Mouse (Mus musculus) erythroblast, adult 5-6 weeks (primary cell): ENCODE measurements around the gene Zfp513. TPM values are rescaled to one million over a fixed set of nuclear protein-coding genes. Genes with fewer than 3 reads are reported as not detected.
A peak's percentile ranks its signal among the peaks of the same experiment; 100 is the strongest.

Experiments used
- ATAC-seq: replicated peaks from 2 replicates; pipeline ENCODE4 v1.8.0; 2016; ENCODE audit warnings: moderate number of reproducible peaks, mild to moderate bottlenecking, moderate TSS enrichment, inconsistent platforms; ENCODE audit not compliant: poor library complexity, low FRiP score, severe bottlenecking
- total RNA-seq, 2 experiments: library from RNA; stranded (forward) in 1 of 2; stranded (reverse) in 1 of 2; fragments of 150-400 nt in 1 of 2; fragments of 200-764, 138-1000 nt in 1 of 2; gene quantifications; 2 replicates each; pipeline versions ENCODE4 v1.2.3 to v1.2.4; 2015 to 2017; ENCODE audit warnings: low replicate concordance in 2 of 2

The Zfp513 gene
- total RNA-seq, 2 experiments from 2014 or later, result 2.3 to 5.5 TPM

DNA sequence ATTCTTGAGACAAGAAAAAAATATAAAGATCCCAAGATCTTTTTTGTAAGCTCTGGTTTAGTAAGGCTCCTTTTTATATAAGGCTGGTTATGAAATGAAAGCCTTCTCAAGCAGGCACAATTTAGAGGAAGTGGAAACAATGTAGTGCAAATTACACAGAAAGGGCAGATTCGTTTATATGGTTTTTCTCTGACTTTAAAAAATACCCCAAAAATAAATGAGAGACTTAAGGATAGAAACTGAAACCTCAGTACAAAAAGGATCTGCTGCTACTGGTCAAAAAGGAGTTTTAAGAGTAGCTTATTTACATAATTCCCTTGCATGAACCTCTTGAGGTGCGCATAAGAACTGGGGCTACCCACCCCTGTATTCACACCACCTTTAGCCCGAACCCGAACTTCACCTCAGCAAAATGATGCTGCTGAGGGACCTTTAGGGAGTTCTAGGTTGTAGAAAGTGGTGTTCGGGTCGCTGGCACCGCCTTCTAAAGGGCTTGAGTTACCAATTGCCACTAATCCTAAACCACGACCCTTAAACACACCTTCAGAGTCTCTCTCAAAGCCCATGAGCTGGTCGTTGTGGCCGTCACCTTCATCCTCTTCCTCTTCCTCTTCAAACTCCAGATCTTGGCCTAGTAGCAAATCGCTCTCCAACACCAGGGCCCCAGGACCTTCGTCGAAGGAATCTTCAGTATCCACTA is 911 bp downstream of the Zfp513 start:
- ATAC-seq, result no peak

GRCm38 (mm10) chr5:31200327-31200768 is 1.8 kb downstream of the Zfp513 start:
- ATAC-seq, result no peak

DNA sequence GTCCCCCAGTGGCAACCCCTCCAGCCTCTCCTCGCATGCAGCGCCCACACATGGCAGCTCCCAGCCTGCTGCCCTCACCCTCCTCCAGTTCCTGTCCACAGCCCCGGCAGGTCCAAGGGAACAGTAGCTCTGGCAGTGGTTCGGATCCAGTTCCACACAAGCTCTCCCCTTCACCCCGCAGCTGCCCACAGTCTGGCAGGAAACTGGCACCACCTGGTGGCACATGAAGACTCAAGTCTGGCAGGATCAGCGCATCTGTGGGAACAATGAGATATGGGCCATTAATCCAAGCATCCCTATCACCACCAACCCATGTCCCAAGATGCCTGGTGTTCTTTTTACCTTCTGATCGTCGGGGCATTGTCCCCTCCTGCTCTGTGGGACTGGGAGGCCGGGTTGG is 2.2 kb downstream of the Zfp513 start:
- ATAC-seq, result no peak

DNA sequence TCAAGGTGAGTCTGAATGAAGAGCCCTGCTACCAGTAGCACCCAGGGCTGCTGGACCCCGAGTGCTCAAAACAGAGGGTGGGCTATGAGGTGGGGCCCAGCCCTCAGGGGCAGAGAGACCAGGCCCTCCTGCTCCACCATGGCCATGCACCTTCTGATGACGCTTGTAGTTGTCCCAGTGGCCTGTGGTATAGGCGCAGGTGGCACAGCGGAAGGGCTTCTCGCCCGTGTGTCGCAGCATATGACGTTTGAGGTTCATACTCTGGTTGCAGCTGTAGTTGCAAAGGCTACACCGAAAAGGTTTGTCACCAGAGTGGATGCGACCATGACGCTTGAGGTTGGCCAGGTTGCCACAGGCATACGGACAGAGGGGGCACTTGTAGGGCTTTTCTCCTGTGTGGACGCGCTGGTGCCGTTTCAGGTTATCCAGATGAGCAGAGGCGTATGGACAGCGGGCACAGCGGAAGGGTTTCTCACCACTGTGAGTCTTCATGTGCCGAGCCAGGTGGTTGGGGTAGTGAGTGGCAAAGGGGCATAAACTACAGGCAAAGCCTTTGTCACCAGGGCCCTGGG is 2.7 kb downstream of the Zfp513 start:
- ATAC-seq, result no peak

GRCm38 (mm10) chr5:31198616-31199320 is 3.3 kb downstream of the Zfp513 start:
- no peak for ATAC-seq

DNA sequence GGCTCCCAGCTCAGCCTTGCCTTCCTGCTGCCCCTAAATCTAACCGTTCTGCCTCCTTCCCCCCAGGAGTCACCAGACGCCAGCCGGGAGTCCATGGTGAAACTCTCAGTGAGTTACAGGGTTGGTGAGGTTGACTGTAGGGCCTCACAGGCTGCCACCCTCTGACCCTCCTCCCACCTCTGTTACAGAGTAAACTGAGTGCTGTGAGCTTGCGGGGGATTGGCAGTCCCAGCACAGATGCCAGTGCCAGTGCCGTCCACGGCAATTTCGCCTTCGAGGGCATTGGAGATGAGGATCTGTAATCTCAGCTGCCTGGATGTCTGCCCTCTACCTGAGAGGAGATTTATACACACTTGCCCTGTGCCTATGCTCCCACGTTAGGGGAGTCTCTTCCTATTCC is 3.9 kb downstream of the Zfp513 start:
- no peak for ATAC-seq

DNA sequence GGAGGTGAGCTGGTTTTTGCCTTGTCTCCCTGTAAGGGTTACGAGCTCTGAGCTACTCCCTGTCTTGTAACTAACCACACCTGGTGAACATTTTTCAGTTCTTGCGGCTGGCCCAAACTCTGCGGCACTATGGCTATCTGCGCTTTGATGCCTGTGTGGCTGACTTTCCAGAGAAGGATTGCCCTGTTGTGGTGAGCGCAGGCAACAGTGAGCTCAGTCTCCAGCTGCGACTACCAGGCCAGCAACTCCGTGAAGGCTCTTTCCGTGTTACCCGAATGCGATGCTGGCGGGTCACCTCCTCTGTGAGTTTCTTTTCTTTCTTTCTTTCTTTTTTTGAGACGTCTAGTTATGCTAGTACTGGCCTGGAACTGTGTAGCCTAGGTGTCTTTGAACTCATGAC is 5.0 kb downstream of the Zfp513 start:
- no peak for ATAC-seq

- no peak for ATAC-seq
Observed at GRCm38 (mm10) chr5:31196207-31196606, 5.9 kb downstream of the Zfp513 start.

DNA sequence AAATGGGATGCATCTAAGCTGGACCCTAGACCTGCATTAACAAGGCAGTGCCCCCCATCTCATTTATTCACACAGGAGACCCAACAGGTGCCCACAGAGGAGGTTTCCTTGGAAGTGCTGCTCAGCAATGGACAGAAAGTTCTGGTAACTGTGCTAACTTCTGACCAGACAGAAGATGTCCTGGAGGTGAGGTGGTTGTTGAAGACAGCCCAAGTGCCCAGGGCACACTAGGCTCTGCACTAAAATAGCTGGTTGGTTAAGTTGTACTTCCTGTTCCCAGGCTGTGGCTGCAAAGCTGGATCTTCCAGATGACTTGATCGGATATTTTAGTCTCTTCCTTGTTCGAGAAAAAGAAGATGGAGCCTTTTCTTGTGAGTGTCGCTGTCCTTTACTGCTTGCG is 6.4 kb downstream of the Zfp513 start:
- no peak for ATAC-seq

DNA sequence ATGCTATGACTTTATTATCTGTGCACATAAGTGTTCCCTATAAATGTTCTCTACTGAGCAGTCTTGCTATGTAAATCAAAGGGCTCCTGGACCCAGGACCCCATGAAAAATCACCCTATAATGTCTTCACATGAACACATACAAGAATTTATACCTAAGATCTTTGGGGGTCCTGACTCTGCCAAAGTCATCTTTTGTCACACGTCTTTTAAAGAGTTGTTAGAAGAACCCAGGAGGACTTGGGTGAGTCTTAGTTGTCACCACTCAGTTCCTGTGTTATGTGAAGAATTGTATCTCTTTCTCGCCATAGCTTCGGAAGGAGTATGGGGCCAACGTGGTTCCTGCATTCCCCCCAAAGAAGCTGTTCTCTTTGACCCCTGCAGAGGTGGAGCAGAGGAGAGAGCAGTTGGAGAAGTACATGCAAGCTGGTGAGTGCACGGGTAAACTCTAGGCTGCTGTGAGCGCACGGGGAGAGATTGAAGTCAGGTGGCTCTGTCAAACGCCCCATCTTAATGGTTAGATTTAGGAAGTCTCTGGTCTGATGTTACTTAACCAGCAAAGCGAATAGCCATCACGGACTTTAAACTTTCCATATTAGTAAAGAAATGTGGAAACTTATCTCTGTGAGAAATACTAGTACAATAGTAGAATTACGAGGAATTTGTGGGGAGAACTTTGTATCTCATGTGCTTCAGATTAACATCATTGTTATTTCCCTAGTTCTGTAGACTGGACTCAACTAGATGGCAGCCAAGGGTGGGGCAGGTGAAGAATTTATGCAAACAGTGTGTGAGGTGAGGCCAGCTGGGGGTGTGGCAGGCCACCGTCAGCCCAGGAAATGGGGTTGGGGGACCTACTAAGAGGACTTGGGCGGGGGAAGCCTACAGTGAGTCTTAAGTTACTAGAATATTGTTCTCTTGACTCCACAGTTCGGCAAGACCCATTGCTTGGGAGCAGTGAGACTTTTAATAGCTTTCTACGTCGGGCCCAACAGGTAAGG is 7.3 kb downstream of the Zfp513 start:
- ATAC-seq, result no peak

GRCm38 (mm10) chr5:31193631-31194281 is 8.3 kb downstream of the Zfp513 start:
- ATAC-seq, result peak; percentile 11

DNA sequence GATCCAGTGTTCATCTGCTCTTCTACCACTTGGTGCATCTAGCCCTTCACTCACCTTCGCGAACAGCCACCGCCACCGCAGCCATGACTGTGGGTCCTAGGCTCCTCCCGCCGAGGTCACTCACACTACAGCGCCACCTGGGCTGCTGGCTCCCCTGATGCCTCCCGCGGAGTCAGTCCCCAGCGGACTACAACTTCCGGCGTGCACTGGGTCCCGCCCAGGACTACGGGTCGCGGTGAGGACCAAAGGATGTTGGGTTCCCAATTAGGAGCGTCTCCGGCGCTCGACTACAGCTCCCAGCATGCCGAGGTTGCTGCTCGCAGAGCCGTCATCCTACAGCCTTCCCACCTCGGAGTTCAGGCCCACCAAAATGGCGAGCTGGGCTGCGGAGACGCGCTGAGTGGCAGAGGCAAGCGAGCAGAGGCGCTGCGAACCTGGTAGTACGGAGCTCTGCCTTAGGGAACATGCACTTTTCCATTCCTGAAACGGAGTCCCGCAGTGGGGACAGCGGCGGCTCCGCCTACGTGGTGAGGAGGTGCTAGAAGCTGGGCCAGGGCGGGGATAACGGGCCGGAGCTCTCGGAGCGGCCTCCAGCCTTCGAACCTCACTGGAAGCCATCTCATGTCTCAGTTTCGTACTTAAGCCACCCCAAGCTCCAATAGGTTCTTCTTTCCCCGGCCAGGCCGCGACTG is 9.0 kb downstream of the Zfp513 start, which contains the start of the genes Snx17 and Eif2b4:
Gene Snx17, plus strand, starts transcription at position 289 of the 692 bp plus-strand sequence.
Gene Eif2b4, minus strand, starts transcription at position 492 of the 692 bp plus-strand sequence.
- ATAC-seq, result peak; percentile 88

DNA sequence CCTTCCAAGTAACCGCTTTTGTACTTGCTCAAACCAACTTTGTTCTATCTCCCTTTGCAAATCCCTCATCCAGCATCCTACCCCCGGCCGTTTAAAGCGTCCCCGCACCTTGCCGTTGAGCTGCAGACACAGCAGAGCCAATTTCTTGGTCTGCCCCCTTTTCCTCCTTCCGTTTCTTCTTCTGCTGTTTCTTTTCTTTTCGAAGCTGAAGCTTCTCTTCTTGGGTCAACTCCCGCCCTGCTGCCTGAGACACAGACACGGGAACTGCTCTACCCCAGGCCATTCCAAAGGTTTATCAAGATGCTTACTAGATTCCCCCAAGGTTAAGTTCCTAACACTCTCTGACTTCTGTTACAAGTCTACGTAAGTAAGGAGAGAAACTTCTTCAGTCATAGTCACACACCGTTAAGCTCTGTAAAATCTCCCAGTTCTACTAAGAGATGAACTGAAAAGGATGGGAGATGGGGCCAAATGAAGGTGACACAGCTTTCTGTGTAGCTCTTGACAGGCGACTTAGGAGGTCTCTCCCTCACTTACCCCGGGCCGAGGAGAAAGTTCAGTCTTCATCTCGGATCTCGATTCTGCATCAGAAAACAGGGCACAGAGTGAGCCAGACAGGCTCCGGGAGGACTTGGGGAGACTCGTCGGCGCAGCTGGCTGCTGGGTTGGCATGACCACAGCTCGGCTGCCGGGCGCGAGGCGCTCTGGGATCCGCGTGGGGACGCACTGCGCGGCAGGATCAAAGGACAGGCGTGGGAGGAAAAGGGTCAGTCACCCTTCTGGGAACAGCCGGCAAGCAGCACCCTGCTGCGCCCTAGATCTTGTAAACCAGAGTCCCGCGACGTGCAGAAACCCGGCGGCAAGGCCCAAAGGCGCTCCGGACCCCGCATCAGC is 9.8 kb downstream of the Zfp513 start:
- ATAC-seq, result peak; percentile 45

GRCm38 (mm10) chr5:31190201-31190600 is 11.9 kb downstream of the Zfp513 start:
- no peak for ATAC-seq

DNA sequence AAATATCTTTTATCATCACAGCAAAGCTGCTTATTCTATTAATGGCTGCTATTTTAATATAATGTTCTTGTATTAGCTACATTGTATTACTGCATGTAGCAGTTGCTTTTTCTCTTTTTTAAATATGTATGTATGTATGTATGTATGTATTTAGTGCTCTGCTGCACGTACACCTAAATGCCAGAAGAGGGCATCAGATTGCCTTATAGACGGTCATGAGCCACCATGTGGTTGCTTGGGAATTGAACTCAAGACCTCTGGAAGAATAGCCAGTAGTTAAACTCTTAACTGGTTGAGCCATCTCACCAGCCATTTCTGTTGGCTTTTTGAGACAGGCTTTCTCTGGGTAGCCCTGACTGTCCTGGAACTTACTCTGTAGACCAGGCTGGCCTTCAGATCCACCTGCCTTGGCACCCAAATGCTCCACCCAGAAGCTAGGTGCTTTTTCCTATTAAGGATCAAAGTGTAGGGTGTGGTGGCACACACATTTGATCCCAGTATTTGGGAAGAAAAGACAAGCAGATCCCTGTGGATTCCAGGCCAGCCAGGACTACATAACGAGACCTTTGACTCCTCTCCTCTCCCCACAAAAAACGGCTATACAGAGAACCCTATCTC is 13.8 kb downstream of the Zfp513 start:
- no peak for ATAC-seq

- ATAC-seq, result peak; percentile 28; the same call in 1 of the 2 replicates
Observed at GRCm38 (mm10) chr5:31183678-31184077, 18.4 kb downstream of the Zfp513 start.

GRCm38 (mm10) chr5:31181183-31181770 is 20.8 kb downstream of the Zfp513 start:
- ATAC-seq, result no peak
